Mouse (Mus musculus): ENCODE measurements around the gene Sult1b1.

DNA sequence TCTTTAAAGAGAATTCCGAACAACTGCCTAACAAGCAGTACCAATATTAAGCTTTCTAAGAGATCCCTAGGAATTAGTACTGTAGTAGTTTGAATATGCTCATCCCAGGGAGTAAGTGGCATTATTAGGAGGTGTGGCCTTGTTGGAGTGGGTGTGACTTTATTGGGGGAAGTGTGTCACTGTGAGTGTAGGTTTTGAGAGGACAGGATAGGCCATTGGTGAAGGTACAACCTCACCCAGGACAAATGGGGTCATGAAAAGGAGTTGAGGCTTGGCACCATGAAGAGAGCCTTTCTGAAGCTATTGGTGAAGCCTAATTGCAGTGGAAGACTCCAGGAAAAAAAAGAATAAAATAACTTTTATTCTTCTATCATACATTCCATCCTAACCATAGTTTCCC lies 29.3 kb upstream of the Sult1b1 start:
- no peak for TF ChIP-seq CTCF (IDR thresholded peaks at IDR 0.05; ENCODE audit: insufficient read depth, low read depth, low read length)
- no peak for TF ChIP-seq POLR2A (IDR thresholded peaks at IDR 0.05; ENCODE audit: insufficient read depth, low read depth, low read length)
